Mouse (Mus musculus): Measurements from ENCODE around the gene Chit1. TPM values are rescaled to one million over a fixed set of nuclear protein-coding genes. Genes with fewer than 3 reads are reported as not detected.

Chit1 gene
- polyA plus RNA-seq, 1 experiment = 0.08 TPM

DNA sequence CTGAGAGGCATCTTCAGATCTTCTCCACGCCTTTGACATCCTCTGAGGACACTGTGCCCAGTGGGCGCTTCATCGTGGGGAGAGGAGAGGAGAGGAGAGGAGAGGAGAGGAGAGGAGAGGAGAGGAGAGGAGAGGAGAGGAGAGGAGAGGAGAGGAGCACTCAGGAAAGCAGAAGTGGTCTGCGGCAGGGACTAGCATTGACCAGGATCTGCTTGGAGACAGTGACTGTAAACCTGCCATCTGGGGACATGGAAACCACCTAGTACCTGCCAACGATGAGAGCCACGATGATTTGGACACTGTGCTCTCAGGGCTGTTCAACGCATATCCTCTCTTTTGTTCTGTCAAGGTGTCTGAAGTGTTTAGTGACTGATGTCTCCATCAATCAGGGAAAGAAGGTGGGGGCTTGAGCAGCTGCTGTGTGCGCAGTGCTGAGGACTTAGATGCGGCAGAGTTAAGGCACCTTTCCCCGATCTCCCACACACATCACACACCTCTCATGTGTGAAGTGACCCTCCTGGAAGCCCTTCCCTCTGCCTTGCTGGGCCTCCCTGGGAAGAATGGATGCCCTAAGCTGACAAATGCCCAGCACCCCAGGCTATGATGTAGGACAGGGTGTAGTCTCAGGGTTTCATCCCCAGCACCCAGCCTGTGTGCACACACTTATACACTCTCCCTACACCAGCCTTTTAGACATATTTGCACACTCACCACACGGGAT lies 5.8 kb upstream of the Chit1 start:
- Histone ChIP-seq H3K79me2 (ENCODE audit: control insufficient read depth, insufficient read depth) (no peaks in the 10 kb centered on the region), H3K36me3 (ENCODE audit: control insufficient read depth, insufficient read depth) (no peaks in the 10 kb centered on the region), H3K4me3 (no peak overlapping the region), H3ac (ENCODE audit: control insufficient read depth, insufficient read length) (no peak overlapping the region), H3K27me3 (ENCODE audit: control insufficient read depth, insufficient read depth, insufficient read length) (peaks cover 11% of the 10 kb centered on the region), H3K4me2 (ENCODE audit: low read depth) (no peak overlapping the region)
- no peak for TF ChIP-seq TCF3 (IDR thresholded peaks at IDR 0.05; ENCODE audit: insufficient read length, low read depth)
- no peak for TF ChIP-seq MYOD1 (IDR thresholded peaks at IDR 0.05; ENCODE audit: control insufficient read depth in 1 of 3, insufficient read length in 2 of 3, low read depth in 2 of 3)
- TF ChIP-seq TCF12 (IDR thresholded peaks at IDR 0.05; ENCODE audit: insufficient read depth, poor library complexity, severe bottlenecking) = no peak
- TF ChIP-seq CEBPB (IDR thresholded peaks at IDR 0.05; ENCODE audit: insufficient read depth, poor library complexity, severe bottlenecking) = no peak
- no peak for TF ChIP-seq E2F4 (IDR thresholded peaks at IDR 0.05; ENCODE audit: insufficient read depth)
- no peak for TF ChIP-seq MYOG (IDR thresholded peaks at IDR 0.05; ENCODE audit: control insufficient read depth in 1 of 3, insufficient read depth in 1 of 3, insufficient read length in 2 of 3, low read depth in 2 of 3)
- TF ChIP-seq REST (IDR thresholded peaks at IDR 0.05; ENCODE audit: insufficient read depth, insufficient read length) = no peak
- TF ChIP-seq POLR2A (IDR thresholded peaks at IDR 0.05; ENCODE audit: insufficient read length, low read depth) = no peak
- no peak for TF ChIP-seq USF1 (IDR thresholded peaks at IDR 0.05; ENCODE audit: low read depth)
- TF ChIP-seq SRF (IDR thresholded peaks at IDR 0.05; ENCODE audit: control insufficient read depth, insufficient read length, low read depth) = no peak
- no peak for TF ChIP-seq POLR2AphosphoS2 (IDR thresholded peaks at IDR 0.05; ENCODE audit: insufficient read length, low read depth)
- TF ChIP-seq MAX (IDR thresholded peaks at IDR 0.05; ENCODE audit: low read depth) = no peak

DNA sequence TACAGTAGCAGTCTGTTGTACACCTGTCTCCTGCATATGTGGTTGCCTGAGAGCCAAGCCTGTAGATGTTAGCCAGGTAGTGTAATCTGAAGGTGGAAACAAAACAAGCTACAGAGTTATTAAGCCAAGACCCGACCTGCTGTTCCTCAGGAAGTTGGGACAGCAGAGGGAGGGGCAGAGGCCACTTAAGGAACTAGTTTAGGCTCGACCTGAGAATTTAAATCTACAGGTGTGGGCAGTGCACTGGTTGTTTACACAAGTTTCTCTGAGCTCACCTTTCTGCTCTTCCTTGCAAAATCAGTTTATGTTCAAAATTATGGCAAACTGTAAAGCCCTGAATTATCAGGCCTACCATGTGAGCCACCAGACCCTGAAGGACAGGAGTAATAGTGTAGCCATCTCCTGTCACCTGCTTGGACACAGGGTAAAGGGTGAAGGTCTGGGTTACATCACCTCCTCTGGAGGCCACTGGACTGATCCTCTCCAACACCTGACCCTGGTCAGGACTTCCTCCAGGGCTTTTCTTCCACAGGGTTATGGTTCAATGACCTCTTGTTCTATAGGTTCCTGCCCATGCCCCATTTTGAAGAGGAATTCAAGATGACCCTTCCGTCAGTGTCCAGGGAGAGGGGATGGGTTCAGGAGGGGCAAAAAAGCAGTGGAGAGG lies 5.1 kb upstream of the Chit1 start:
- Histone ChIP-seq H3K79me2 (ENCODE audit: control insufficient read depth, insufficient read depth) (no peaks in the 10 kb centered on the region), H3K4me3 (no peak overlapping the region), H3K27me3 (ENCODE audit: control insufficient read depth, insufficient read depth, insufficient read length) (peaks cover 11% of the 10 kb centered on the region), H3ac (ENCODE audit: control insufficient read depth, insufficient read length) (no peak overlapping the region), H3K36me3 (ENCODE audit: control insufficient read depth, insufficient read depth) (no peaks in the 10 kb centered on the region), H3K4me2 (ENCODE audit: low read depth) (no peak overlapping the region)
- TF ChIP-seq POLR2AphosphoS2 (IDR thresholded peaks at IDR 0.05; ENCODE audit: insufficient read length, low read depth) = no peak
- no peak for TF ChIP-seq CEBPB (IDR thresholded peaks at IDR 0.05; ENCODE audit: insufficient read depth, poor library complexity, severe bottlenecking)

DNA sequence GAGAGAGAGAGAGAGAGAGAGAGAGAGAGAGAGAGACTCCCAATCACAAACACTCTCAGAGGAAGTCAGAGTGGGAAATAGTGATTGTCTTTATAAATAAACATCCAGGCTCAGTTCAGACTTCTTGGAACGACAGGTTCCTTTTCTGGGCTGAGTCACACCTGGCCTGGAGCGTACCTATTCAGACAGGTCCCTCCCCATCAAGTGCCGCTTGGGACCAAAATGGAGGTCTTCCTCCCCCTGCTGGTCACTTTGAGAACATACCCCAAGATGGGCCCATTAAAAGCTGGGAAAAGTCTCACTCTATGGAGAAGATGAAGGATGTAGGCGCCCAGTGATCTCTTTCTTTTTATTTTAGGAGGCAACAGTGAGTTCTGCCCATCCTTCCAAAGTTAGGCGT lies 4.3 kb upstream of the Chit1 start:
- H3K4me2 ChIP-seq (ENCODE audit: low read depth) = no peak overlapping the region
- H3K36me3 ChIP-seq (ENCODE audit: control insufficient read depth, insufficient read depth) = no peaks in the 10 kb centered on the region
- no peak overlapping the region for H3K4me3 ChIP-seq
- no peak for TF ChIP-seq MYOG (IDR thresholded peaks at IDR 0.05; ENCODE audit: control insufficient read depth in 1 of 3, insufficient read depth in 1 of 3, insufficient read length in 2 of 3, low read depth in 2 of 3)
- no peak for TF ChIP-seq TCF3 (IDR thresholded peaks at IDR 0.05; ENCODE audit: insufficient read length, low read depth)
- TF ChIP-seq E2F4 (IDR thresholded peaks at IDR 0.05; ENCODE audit: insufficient read depth) = no peak
- no peak for TF ChIP-seq TCF12 (IDR thresholded peaks at IDR 0.05; ENCODE audit: insufficient read depth, poor library complexity, severe bottlenecking)
- no peak for TF ChIP-seq SRF (IDR thresholded peaks at IDR 0.05; ENCODE audit: control insufficient read depth, insufficient read length, low read depth)
- TF ChIP-seq CEBPB (IDR thresholded peaks at IDR 0.05; ENCODE audit: insufficient read depth, poor library complexity, severe bottlenecking) = no peak
- no peak for TF ChIP-seq POLR2AphosphoS2 (IDR thresholded peaks at IDR 0.05; ENCODE audit: insufficient read length, low read depth)
- no peak overlapping the region for H3ac ChIP-seq (ENCODE audit: control insufficient read depth, insufficient read length)
- H3K27me3 ChIP-seq (ENCODE audit: control insufficient read depth, insufficient read depth, insufficient read length) = peaks cover 11% of the 10 kb centered on the region
- H3K79me2 ChIP-seq (ENCODE audit: control insufficient read depth, insufficient read depth) = no peaks in the 10 kb centered on the region

DNA sequence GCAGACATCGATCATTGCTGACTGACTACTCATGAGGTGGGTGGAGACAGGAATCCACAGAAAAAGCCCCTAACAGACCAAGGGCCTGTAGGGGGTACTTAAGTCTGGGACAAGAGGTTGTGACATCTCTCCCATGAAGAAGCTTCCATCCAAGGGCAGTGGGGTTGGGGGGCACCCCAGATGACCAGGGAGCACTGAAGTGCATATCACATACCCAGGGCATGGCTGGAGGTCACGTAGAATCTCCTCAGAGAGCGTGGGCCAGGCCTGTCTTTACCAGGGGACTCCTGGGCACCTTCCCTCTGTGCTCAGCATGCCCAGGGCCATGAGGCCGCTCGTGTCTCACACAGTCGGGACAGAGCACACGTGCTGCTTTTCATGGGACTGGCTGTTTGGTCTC lies 3.3 kb upstream of the Chit1 start:
- no peaks in the 10 kb centered on the region for H3K36me3 ChIP-seq (ENCODE audit: control insufficient read depth, insufficient read depth)
- no peak for TF ChIP-seq REST (IDR thresholded peaks at IDR 0.05; ENCODE audit: insufficient read depth, insufficient read length)
- TF ChIP-seq TCF12 (IDR thresholded peaks at IDR 0.05; ENCODE audit: insufficient read depth, poor library complexity, severe bottlenecking) = no peak
- no peak for TF ChIP-seq SRF (IDR thresholded peaks at IDR 0.05; ENCODE audit: control insufficient read depth, insufficient read length, low read depth)
- TF ChIP-seq MYOG (IDR thresholded peaks at IDR 0.05; ENCODE audit: control insufficient read depth in 1 of 3, insufficient read depth in 1 of 3, insufficient read length in 2 of 3, low read depth in 2 of 3) = no peak
- TF ChIP-seq CEBPB (IDR thresholded peaks at IDR 0.05; ENCODE audit: insufficient read depth, poor library complexity, severe bottlenecking) = no peak
- TF ChIP-seq POLR2A (IDR thresholded peaks at IDR 0.05; ENCODE audit: insufficient read length, low read depth) = no peak
- TF ChIP-seq TCF3 (IDR thresholded peaks at IDR 0.05; ENCODE audit: insufficient read length, low read depth) = no peak
- TF ChIP-seq USF1 (IDR thresholded peaks at IDR 0.05; ENCODE audit: low read depth) = no peak
- TF ChIP-seq MAX (IDR thresholded peaks at IDR 0.05; ENCODE audit: low read depth) = no peak
- TF ChIP-seq E2F4 (IDR thresholded peaks at IDR 0.05; ENCODE audit: insufficient read depth) = no peak
- TF ChIP-seq MYOD1 (IDR thresholded peaks at IDR 0.05; ENCODE audit: control insufficient read depth in 1 of 3, insufficient read length in 2 of 3, low read depth in 2 of 3) = no peak
- no peak for TF ChIP-seq POLR2AphosphoS2 (IDR thresholded peaks at IDR 0.05; ENCODE audit: insufficient read length, low read depth)
- no peaks in the 10 kb centered on the region for H3K79me2 ChIP-seq (ENCODE audit: control insufficient read depth, insufficient read depth)
- no peak overlapping the region for H3ac ChIP-seq (ENCODE audit: control insufficient read depth, insufficient read length)
- H3K4me2 ChIP-seq (ENCODE audit: low read depth) = no peak overlapping the region
- H3K4me3 ChIP-seq = no peak overlapping the region
- H3K27me3 ChIP-seq (ENCODE audit: control insufficient read depth, insufficient read depth, insufficient read length) = peaks cover 11% of the 10 kb centered on the region

DNA sequence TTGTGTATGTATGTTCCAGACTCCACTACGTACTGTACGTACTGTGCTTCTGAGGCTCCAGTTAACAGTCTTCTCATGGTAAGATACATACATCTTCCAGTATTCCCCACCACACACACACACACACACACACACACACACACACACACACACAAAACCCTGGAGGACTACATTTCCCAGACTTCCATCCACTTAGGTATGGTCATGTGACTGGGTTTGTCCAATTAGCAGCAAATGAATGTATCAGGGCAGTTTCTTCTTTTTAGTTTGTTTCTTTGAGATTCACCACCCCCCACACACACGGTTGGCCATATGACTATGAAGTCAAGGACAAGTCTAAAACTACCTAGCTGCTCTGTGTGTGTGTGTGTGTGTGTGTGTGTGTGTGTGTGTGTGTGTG lies 1.0 kb upstream of the Chit1 start:
- Histone ChIP-seq H3K4me2 (ENCODE audit: low read depth) (no peak overlapping the region), H3K27me3 (ENCODE audit: control insufficient read depth, insufficient read depth, insufficient read length) (peaks cover 18% of the 10 kb centered on the region), H3K79me2 (ENCODE audit: control insufficient read depth, insufficient read depth) (no peaks in the 10 kb centered on the region), H3K4me3 (no peak overlapping the region), H3K36me3 (ENCODE audit: control insufficient read depth, insufficient read depth) (no peaks in the 10 kb centered on the region), H3ac (ENCODE audit: control insufficient read depth, insufficient read length) (no peak overlapping the region)
- TF ChIP-seq E2F4 (IDR thresholded peaks at IDR 0.05; ENCODE audit: insufficient read depth) (no peak), USF1 (IDR thresholded peaks at IDR 0.05; ENCODE audit: low read depth) (peak; percentile 89), TCF12 (IDR thresholded peaks at IDR 0.05; ENCODE audit: insufficient read depth, poor library complexity, severe bottlenecking) (no peak), MYOD1 (IDR thresholded peaks at IDR 0.05; ENCODE audit: control insufficient read depth in 1 of 3, insufficient read length in 2 of 3, low read depth in 2 of 3) (no peak), CEBPB (IDR thresholded peaks at IDR 0.05; ENCODE audit: insufficient read depth, poor library complexity, severe bottlenecking) (no peak)

All from myocyte (in vitro differentiated cells).